Mouse (Mus musculus) hindbrain, postnatal 0 days (tissue): Measurements from ENCODE around the gene Gm17490. TPM values are rescaled to one million over a fixed set of nuclear protein-coding genes. Genes with fewer than 3 reads are reported as not detected.

Source experiments
- ATAC-seq: fragments of 200-750 bp; cut with Nextera tagmentation; 2 replicates; pipeline ENCODE4 v1.8.0; 2017; ENCODE audit warnings: mild to moderate bottlenecking, moderate TSS enrichment, moderate library complexity
- DNase-seq: peaks from one replicate; pipeline ENCODE4 v3.0.0-alpha.2; 2015; ENCODE audit warnings: low spot score
- H3K27ac ChIP-seq: fragments of 300-500 bp; sonication (generic); 2 replicates; pipeline ENCODE4 v1.5.1; 2014; ENCODE audit warnings: mild to moderate bottlenecking
- H3K27me3 ChIP-seq: fragments of 300-500 bp; sonication (generic); 2 replicates; pipeline ENCODE4 v1.6.1; 2014; ENCODE audit warnings: low read length, mixed read lengths; ENCODE audit not compliant: insufficient read depth
- H3K36me3 ChIP-seq: fragments of 300-500 bp; sonication (generic); 2 replicates; pipeline ENCODE4 v1.6.1; 2014; ENCODE audit warnings: low read length, mixed read lengths; ENCODE audit not compliant: insufficient read depth
- H3K4me1 ChIP-seq: fragments of 300-500 bp; sonication (generic); 2 replicates; pipeline ENCODE4 v1.6.1; 2014; ENCODE audit warnings: antibody characterized with exemption, low read length, mixed read lengths; ENCODE audit not compliant: insufficient read depth
- H3K4me2 ChIP-seq: fragments of 300-500 bp; sonication (generic); 2 replicates; pipeline ENCODE4 v1.6.1; 2014; ENCODE audit warnings: low read depth, mild to moderate bottlenecking, low read length, moderate library complexity, mixed read lengths
- H3K4me3 ChIP-seq: fragments of 300-500 bp; sonication (generic); 2 replicates; pipeline ENCODE4 v1.5.1; 2014; ENCODE audit warnings: low read length
- H3K9ac ChIP-seq: fragments of 300-500 bp; sonication (generic); replicated peaks from 2 replicates; pipeline ENCODE4 v1.6.1; 2014; ENCODE audit warnings: mild to moderate bottlenecking, low read length, moderate library complexity, mixed read lengths
- H3K9me3 ChIP-seq: fragments of 300-500 bp; sonication (generic); 2 replicates; pipeline ENCODE4 v1.6.1; 2016; ENCODE audit warnings: low read length, mixed read lengths
- CTCF ChIP-seq: IDR thresholded peaks from 2 replicates; pipeline ENCODE4 v1.5.1; 2016; ENCODE audit warnings: antibody characterized with exemption, control low read depth, low read depth
- WGBS: fragments of 180-500 bp; shearing (Covaris S2); extraction: QIAGEN DNeasy Blood & Tissue Kit; methylation state at CpG from one replicate; pipeline ENCODE4 v1.1.7; 2014; 5-methylcytosine and 5-hydroxymethylcytosine counted together
- polyA plus RNA-seq: library from polyadenylated mRNA; unstranded; fragments of >200 nt; fragmentation: Nextera tagmentation; extraction: Ambion mirVana; gene quantifications from 2 replicates; pipeline ENCODE4 v1.2.1, GENCODE M21; 2015
- total RNA-seq: library from RNA; depleted of rRNA; stranded (reverse); fragments of >200 nt; gene quantifications from 2 replicates; pipeline ENCODE4 v1.2.3, GENCODE M21; 2014; rRNA removed

Gm17490 gene
- total RNA-seq (not detected in 2 replicates), polyA plus RNA-seq (not detected in 2 replicates)

- Histone ChIP-seq H3K4me2 (no peak within 1 kb of the TSS), H3K9me3 (no peaks in the 10 kb centered on the region), H3K27ac (no peak within 1 kb of the TSS), H3K27me3 (no peaks in the 10 kb centered on the region), H3K9ac (no peak within 1 kb of the TSS), H3K4me3 (no peak within 1 kb of the TSS), H3K4me1 (no peaks in the 10 kb centered on the region), H3K36me3 (no peaks in the 10 kb centered on the region)
- TF ChIP-seq CTCF, result no peak
- ATAC-seq (no peak), DNase-seq (no peak)
- 90% methylated on average over 5 of the region's 5 CpGs for WGBS
Observed at GRCm38 (mm10) chr2:11625890-11626289, at the start of gene Gm17490. TSS of gene Gm17490 (minus strand) at chr2:11626264.

- 17% methylated on average over 3 of the region's 3 CpGs for WGBS
Observed at GRCm38 (mm10) chr2:11672144-11672543, 46.1 kb upstream of the Gm17490 start.

GRCm38 (mm10) chr2:11665326-11665725 lies 39.3 kb upstream of the Gm17490 start:
- Histone ChIP-seq H3K9ac (no peak overlapping the region), H3K4me3 (no peak overlapping the region), H3K9me3 (no peaks in the 10 kb centered on the region), H3K4me1 (no peaks in the 10 kb centered on the region), H3K36me3 (no peaks in the 10 kb centered on the region), H3K27ac (no peak overlapping the region), H3K4me2 (no peak overlapping the region), H3K27me3 (no peaks in the 10 kb centered on the region)
- TF ChIP-seq CTCF, result no peak
- DNase-seq (no peak), ATAC-seq (no peak)
- WGBS, result 91% methylated on average over 3 of the region's 3 CpGs

More at GRCm38 (mm10) chr2:11672144-11672543, 46.1 kb upstream of the Gm17490 start:
- no peak overlapping the region for H3K9ac ChIP-seq
- TF ChIP-seq CTCF, result peak; percentile 41
- H3K9me3 ChIP-seq, result no peaks in the 10 kb centered on the region
- H3K36me3 ChIP-seq, result no peaks in the 10 kb centered on the region
- DNase-seq (no peak), ATAC-seq (no peak)
- H3K4me2 ChIP-seq, result no peak overlapping the region
- no peaks in the 10 kb centered on the region for H3K4me1 ChIP-seq
- no peak overlapping the region for H3K4me3 ChIP-seq
- no peak overlapping the region for H3K27ac ChIP-seq
- no peaks in the 10 kb centered on the region for H3K27me3 ChIP-seq

GRCm38 (mm10) chr2:11664806-11665205 lies 38.7 kb upstream of the Gm17490 start:
- ATAC-seq (no peak), DNase-seq (no peak)
- no peaks in the 10 kb centered on the region for H3K27me3 ChIP-seq
- H3K36me3 ChIP-seq, result no peaks in the 10 kb centered on the region
- no peak overlapping the region for H3K9ac ChIP-seq
- WGBS, result 86% methylated on average over 4 of the region's 4 CpGs
- H3K27ac ChIP-seq, result no peak overlapping the region
- no peak for TF ChIP-seq CTCF
- no peaks in the 10 kb centered on the region for H3K4me1 ChIP-seq
- H3K9me3 ChIP-seq, result no peaks in the 10 kb centered on the region
- H3K4me2 ChIP-seq, result peak overlapping the region; percentile 52
- H3K4me3 ChIP-seq, result no peak overlapping the region

GRCm38 (mm10) chr2:11664367-11664766 lies 38.3 kb upstream of the Gm17490 start:
- WGBS, result 50% methylated on average over 6 of the region's 6 CpGs
- peak; percentile 81 for ATAC-seq
- Histone ChIP-seq H3K36me3 (no peaks in the 10 kb centered on the region), H3K27ac (no peak overlapping the region), H3K27me3 (no peaks in the 10 kb centered on the region), H3K4me1 (no peaks in the 10 kb centered on the region), H3K4me3 (peak overlapping the region; percentile 16), H3K4me2 (peak overlapping the region; percentile 52), H3K9ac (no peak overlapping the region), H3K9me3 (no peaks in the 10 kb centered on the region)
- no peak for TF ChIP-seq CTCF
- DNase-seq, result peak; percentile 37

- H3K9me3 ChIP-seq, result no peaks in the 10 kb centered on the region
- no peaks in the 10 kb centered on the region for H3K36me3 ChIP-seq
- TF ChIP-seq CTCF, result peak; percentile 91
- 6% methylated on average over 10 of the region's 10 CpGs for WGBS
- H3K9ac ChIP-seq, result no peak overlapping the region
- ATAC-seq (peak; percentile 92), DNase-seq (peak; percentile 92)
- H3K4me1 ChIP-seq, result no peaks in the 10 kb centered on the region
- H3K27ac ChIP-seq, result no peak overlapping the region
- peak overlapping the region; percentile 16 for H3K4me3 ChIP-seq
- H3K4me2 ChIP-seq, result peak overlapping the region; percentile 52
- H3K27me3 ChIP-seq, result no peaks in the 10 kb centered on the region
Observed at GRCm38 (mm10) chr2:11663961-11664360, 37.9 kb upstream of the Gm17490 start.

GRCm38 (mm10) chr2:11662907-11663230 lies 36.8 kb upstream of the Gm17490 start:
- H3K9me3 ChIP-seq, result no peaks in the 10 kb centered on the region
- ATAC-seq (no peak), DNase-seq (no peak)
- H3K27ac ChIP-seq, result no peak overlapping the region
- no peaks in the 10 kb centered on the region for H3K4me1 ChIP-seq
- no peaks in the 10 kb centered on the region for H3K27me3 ChIP-seq
- no peaks in the 10 kb centered on the region for H3K36me3 ChIP-seq
- no peak for TF ChIP-seq CTCF
- H3K4me2 ChIP-seq, result no peak overlapping the region
- H3K4me3 ChIP-seq, result no peak overlapping the region
- H3K9ac ChIP-seq, result no peak overlapping the region
- WGBS, result 93% methylated on average over 1 of the region's 1 CpGs
